Mouse (Mus musculus): Measurements from ENCODE around the gene Gm7970.
"Not testable (repeated sequence)": the region's sequence is repeated elsewhere in the genome, so short reads cannot be mapped to it uniquely, and the experiment has no call there.

Gene Gm7970

DNA sequence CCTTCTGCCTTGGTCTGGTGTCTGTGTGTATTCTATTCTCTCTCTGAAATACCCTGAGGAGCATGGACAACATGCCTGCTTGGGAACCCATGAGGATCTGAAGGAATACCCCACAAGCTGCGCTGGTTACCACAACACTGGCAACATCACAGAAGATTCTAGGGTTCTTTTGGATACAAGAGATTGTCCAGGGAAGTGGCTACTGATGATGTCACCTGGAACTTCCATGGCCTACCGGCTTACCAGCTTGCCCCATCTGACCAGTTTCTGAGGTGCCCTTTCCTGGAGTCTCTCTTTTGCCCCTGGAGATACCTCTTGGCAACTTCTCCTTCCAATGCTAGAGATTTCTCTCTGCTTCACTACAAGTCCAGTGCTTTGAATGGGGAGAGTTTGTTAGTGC lies at the start of gene Gm7970:
TSS of gene Gm7970 (minus strand) at position 101 of the 400 bp plus-strand sequence.
- peak in 1 of 2 experiments; percentile 1 for DNase-seq (ENCODE audit: low spot score in 2 of 2)

- not testable (repeated sequence) for DNase-seq (ENCODE audit: low spot score in 2 of 2)
Measured at GRCm38 (mm10) chr14:41600935-41601334, 45.6 kb upstream of the Gm7970 start.

DNA sequence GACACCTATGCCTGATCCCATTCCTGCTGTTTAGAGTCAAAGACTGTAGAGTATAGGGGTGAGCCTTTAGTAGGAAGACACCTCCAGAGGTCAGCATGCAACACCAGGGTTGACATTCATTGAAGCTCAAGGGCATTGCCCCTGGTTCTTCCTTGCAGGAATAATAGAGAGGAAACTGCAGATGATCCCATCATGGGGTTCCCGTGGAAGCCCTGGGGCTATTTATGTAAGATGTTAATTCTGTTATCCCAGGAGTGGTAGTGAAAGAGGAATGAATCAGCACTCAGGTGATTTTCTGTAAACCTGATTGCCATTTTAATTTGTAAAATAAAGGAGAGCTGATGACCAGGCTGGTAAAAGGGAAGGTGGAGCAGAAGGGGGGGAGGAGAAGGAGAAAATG lies 31.0 kb upstream of the Gm7970 start:
- not testable (repeated sequence) for DNase-seq (ENCODE audit: low spot score in 2 of 2)

DNA sequence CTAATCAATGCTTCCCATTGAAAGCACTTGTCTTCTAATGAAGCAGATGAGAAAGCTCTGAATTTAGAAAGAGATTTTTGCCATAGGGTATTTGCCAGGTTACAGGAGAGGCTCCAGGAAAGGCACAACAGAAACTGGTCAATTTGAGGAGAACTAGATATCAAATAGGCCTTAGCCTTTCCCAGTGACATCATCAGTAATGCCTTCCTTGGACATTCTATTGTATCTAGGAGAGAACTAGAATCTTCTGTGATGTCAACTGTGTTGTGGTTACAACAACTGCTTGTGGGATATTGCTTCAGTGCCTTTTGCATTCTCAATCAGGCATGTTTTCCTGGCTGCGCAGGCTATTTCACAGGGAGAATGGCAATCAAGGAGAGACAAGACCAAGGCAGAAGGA lies 17.5 kb upstream of the Gm7970 start, which contains the start of gene 1700049E17Rik2:
TSS of gene 1700049E17Rik2 (plus strand) at position 301 of the 400 bp plus-strand sequence.
- not testable (repeated sequence) for DNase-seq (ENCODE audit: low spot score in 2 of 2)

GRCm38 (mm10) chr14:41524695-41525094 lies 30.7 kb downstream of the Gm7970 start:
- DNase-seq (ENCODE audit: low spot score in 2 of 2): not testable (repeated sequence)

DNA sequence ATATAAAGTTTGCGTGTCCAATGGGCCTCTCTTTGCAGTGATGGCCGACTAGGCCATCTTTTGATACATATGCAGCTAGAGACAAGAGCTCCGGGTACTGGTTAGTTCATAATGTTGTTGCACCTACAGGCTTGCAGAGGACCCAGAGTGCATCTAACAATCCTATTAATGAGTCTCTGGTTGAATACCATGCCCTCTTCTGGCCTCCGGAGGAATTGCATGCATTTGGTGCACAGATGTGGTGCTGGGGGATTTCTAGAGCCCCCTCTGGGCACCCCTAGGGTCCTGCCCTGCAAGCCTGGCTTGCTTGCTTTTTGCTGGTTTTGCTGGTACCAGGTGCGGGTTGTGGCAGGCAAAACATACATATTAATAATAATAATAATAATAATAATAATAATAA lies 34.7 kb downstream of the Gm7970 start:
- not testable (repeated sequence) for DNase-seq (ENCODE audit: low spot score in 2 of 2)
